Mouse (Mus musculus): ENCODE measurements at regions not wholly inside any gene's neighbourhood (a gene's known extent, or its start where the extent isn't known, plus 50 kb on each side); places are given as distances from the start of the nearest gene placed in this dataset.
A peak's percentile ranks its signal among the peaks of the same experiment; 100 is the strongest.

DNA sequence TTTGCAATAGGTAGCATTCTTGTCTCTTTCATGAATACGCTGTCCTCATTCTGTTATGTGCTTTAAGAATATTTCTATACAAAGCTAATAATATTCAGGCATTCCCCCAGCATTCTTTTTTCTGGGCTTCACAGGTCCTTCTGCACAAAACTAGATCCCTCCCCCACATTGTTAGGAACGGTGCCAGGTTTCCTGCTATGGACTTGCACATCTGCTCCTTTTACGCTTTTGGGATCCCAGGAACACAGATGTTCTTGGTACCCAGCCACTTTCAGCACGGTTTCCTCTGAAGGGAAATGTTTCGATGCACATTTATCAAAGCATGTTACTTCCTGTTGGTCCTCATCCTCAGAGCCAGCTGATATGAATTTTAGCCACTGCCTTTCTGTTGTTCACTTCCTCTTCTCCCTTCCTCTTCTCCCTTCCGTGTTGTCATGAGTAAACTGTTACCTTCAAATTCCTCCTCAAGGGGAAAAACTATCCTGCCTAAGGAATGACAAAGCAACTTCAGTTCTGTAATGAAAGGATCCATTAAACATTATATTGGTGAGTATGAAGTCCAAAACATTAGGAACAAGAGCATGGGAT is 209.9 kb upstream of the Gbe1 start:
- Histone ChIP-seq H3K27ac (no peak overlapping the region), H3K4me2 (no peak overlapping the region), H3K27me3 (no peaks in the 10 kb centered on the region), H3K36me3 (no peaks in the 10 kb centered on the region), H3K9me3 (no peaks in the 10 kb centered on the region), H3K4me1 (peaks cover 4% of the 10 kb centered on the region; the same call in 1 of the 2 replicates), H3K9ac (no peak overlapping the region), H3K4me3 (no peak overlapping the region)
- ATAC-seq (ENCODE audit: insufficient number of reproducible peaks, low FRiP score, low TSS enrichment, low read depth), result no peak
- WGBS, result 27% methylated on average over 6 of the region's 6 CpGs

DNA sequence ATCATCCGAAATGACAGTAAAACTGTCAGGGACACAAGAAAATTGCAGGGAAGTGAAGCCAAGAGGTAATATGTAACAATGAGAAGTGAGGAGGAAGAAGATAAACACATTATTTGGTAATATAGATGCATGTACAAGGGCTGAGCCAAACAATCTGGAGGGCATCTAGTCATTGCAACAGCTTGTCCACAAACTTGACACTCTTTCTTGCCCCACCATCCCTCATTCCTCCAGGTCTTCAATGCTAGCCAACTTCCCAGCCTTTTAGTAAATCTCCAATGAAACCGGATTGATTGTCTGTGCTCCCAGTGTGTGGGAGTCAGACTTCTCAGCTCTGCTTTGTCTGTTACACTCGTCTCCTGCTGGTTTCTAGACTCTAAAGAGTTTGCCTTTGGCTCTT is 172.3 kb upstream of the Gbe1 start:
- 71% methylated on average over 3 of the region's 3 CpGs for WGBS
- Histone ChIP-seq H3K4me3 (no peak overlapping the region), H3K9me3 (no peaks in the 10 kb centered on the region), H3K4me1 (no peaks in the 10 kb centered on the region), H3K27ac (no peak overlapping the region), H3K36me3 (no peaks in the 10 kb centered on the region), H3K27me3 (no peaks in the 10 kb centered on the region), H3K4me2 (no peak overlapping the region), H3K9ac (no peak overlapping the region)
- ATAC-seq (ENCODE audit: insufficient number of reproducible peaks, low FRiP score, low TSS enrichment, low read depth), result no peak

DNA sequence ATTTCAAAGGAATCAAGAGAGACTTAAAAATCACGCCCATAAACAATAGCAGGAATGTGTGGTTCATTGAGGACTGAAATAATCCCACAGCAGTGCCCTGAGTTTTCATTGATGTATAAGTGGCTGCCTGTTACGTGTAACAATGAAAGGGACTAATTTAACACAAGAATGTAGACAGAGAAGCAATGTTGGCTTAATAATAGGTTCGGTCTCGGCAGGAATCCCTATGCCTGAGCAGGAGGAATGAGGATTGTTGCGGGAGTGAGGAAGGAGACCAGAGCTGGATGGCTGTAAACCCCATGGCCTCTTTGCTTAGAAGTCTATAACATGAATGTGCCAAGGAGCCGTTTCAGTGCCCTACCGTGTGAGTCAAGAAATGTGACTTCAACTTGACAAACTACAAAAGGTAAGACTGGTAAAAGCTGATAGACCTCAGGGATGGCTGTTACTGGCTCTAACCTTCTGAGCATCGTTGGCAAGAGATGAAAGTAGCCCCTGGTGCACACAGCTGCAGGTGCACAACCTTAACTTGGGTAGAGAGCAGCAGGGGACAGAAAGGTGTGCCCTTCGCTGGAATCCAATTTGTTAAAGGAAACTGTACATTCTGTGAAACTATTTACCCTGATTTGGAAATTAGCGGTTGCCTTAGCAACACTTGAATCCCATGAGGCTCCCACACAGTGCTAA is 165.9 kb upstream of the Gbe1 start:
- 48% methylated on average over 10 of the region's 10 CpGs for WGBS
- no peak for ATAC-seq (ENCODE audit: insufficient number of reproducible peaks, low FRiP score, low TSS enrichment, low read depth)
- no peak overlapping the region for H3K4me3 ChIP-seq

DNA sequence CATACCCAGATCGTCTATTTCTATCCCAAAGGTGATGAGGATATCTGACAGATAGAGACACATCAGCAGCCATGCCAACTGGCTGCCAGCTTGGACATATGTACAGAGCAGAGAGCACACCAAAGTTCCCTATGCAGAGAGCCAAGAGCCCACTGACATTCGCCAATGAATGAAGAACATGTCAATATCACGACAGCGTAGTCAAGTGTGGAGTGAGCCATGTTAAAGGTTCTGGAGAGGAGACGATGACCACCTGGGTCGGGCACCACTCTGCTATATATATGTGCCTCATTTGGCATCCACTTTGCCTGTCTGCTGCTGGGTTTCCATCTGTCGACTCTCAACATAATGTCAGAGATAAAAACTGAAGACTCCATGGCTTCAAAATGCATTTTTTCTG is 159.2 kb upstream of the Gbe1 start:
- ATAC-seq (ENCODE audit: insufficient number of reproducible peaks, low FRiP score, low TSS enrichment, low read depth), result no peak
- no peak overlapping the region for H3K27ac ChIP-seq
- H3K9ac ChIP-seq, result no peak overlapping the region
- no peaks in the 10 kb centered on the region for H3K27me3 ChIP-seq
- no peaks in the 10 kb centered on the region for H3K36me3 ChIP-seq
- 86% methylated on average over 7 of the region's 7 CpGs for WGBS
- H3K4me1 ChIP-seq, result no peaks in the 10 kb centered on the region
- H3K4me3 ChIP-seq, result no peak overlapping the region
- no peak overlapping the region for H3K4me2 ChIP-seq
- no peaks in the 10 kb centered on the region for H3K9me3 ChIP-seq

More for the DNA sequence above, 165.9 kb upstream of the Gbe1 start:
- Histone ChIP-seq H3K9me3 (no peaks in the 10 kb centered on the region), H3K4me1 (no peaks in the 10 kb centered on the region), H3K9ac (no peak overlapping the region), H3K36me3 (no peaks in the 10 kb centered on the region), H3K27me3 (no peaks in the 10 kb centered on the region), H3K27ac (no peak overlapping the region), H3K4me2 (no peak overlapping the region)

DNA sequence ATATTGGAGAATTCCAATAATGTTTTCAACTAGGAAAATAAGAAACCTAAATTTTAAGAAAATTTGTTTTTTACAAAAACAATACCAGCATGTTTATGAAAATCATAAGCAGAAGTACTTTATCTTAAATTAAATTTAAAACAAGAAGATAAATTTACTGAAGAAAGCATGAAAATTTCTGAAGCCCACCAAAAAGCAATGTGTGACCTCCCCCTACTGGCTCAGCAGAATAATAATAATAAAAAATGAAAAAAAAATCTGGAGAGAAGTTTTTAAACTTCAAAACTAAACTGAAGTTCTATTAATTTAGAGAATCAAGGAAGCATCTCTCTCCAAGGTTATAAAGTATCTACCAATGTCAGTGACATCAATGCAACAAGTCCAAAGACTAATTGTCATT is 153.2 kb upstream of the Gbe1 start:
- H3K27ac ChIP-seq, result no peak overlapping the region
- H3K4me3 ChIP-seq, result no peak overlapping the region
- no peak for ATAC-seq (ENCODE audit: insufficient number of reproducible peaks, low FRiP score, low TSS enrichment, low read depth)

DNA sequence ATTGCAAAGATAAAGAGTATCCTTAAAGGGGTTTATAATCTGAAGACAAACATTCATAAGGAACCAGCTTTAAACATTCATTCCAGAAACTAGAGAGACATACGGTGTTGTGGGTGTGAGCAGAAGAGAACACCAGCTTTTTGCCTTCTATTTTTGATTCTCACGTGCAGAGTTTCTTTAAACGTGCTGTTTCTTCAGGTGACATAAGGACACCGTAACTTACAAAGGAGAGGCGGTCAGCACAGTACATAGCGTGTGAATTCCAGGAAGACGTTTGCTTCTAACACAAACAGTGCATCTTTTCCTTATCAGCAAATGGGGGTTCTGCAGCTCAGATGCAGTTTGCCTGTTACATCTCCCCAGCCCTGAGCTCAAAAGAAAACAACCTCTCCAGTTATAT is 138.6 kb upstream of the Gbe1 start:
- 45% methylated on average over 7 of the region's 7 CpGs for WGBS
- no peaks in the 10 kb centered on the region for H3K9me3 ChIP-seq
- H3K4me3 ChIP-seq, result no peak overlapping the region
- no peak overlapping the region for H3K9ac ChIP-seq
- no peak for ATAC-seq (ENCODE audit: insufficient number of reproducible peaks, low FRiP score, low TSS enrichment, low read depth)
- H3K4me1 ChIP-seq, result no peaks in the 10 kb centered on the region
- no peaks in the 10 kb centered on the region for H3K36me3 ChIP-seq
- no peak overlapping the region for H3K27ac ChIP-seq
- no peaks in the 10 kb centered on the region for H3K27me3 ChIP-seq
- no peak overlapping the region for H3K4me2 ChIP-seq

More for the DNA sequence above, 153.2 kb upstream of the Gbe1 start:
- H3K4me2 ChIP-seq, result no peak overlapping the region
- no peaks in the 10 kb centered on the region for H3K36me3 ChIP-seq
- no peaks in the 10 kb centered on the region for H3K4me1 ChIP-seq
- H3K27me3 ChIP-seq, result no peaks in the 10 kb centered on the region
- H3K9me3 ChIP-seq, result no peaks in the 10 kb centered on the region
- no peak overlapping the region for H3K9ac ChIP-seq

DNA sequence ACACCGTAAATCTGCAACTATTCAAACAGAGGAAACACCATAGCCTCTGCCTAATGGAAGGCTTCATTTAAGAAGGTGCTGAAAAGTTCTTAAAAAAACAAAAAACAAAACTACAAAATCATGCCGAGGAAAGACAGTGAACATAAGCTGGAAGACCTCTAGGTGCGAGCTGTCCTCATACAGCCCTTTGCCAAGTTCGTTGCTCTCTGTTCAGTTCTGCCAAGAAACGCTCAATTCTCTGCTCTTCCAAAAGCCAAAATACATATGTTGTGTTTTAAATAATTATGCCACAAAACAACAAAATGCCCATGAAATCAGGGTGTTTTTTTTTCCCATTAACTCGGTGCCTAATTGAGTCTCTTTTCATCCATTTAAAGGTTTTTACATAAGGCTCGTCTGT is 134.8 kb upstream of the Gbe1 start:
- no peak overlapping the region for H3K4me2 ChIP-seq
- 65% methylated on average over 7 of the region's 7 CpGs for WGBS
- no peaks in the 10 kb centered on the region for H3K27me3 ChIP-seq
- H3K36me3 ChIP-seq, result no peaks in the 10 kb centered on the region
- H3K4me3 ChIP-seq, result no peak overlapping the region
- H3K27ac ChIP-seq, result no peak overlapping the region
- no peak overlapping the region for H3K9ac ChIP-seq
- no peak for ATAC-seq (ENCODE audit: insufficient number of reproducible peaks, low FRiP score, low TSS enrichment, low read depth)
- H3K4me1 ChIP-seq, result no peaks in the 10 kb centered on the region
- no peaks in the 10 kb centered on the region for H3K9me3 ChIP-seq

DNA sequence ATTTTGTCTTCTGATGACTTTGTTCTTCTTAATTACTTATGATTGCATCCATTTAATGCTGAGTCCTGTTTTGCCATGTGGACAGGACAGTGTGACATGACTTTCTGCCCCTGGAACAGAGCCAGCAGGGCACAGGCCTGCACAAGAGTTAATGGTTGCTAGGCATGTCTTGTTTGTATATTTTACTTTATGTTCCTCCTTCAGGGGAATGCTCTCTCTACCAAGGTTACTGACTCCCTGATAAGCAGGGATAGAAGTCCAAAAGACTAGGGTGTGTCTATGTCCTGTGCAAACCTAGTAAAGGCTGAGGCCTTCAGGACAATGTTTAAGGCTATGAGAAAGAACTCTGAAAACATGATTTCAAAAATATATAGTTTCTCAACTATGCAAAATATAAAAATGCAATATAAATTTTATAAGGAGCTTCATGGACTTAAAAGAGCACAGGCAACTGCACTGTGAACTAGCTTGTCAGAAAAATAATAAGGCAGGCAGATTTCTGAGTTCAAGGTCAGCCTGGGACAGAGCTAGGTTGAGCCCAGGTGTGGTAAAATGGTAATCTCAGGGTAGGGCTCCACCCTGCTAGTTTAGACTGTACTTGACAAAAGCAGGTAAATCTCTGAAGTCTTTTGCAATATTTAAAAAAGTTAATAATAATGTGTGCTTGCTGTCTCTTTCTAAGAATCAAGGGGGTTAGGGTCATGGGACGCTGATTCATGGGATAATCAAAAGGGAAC is 99.7 kb upstream of the Gbe1 start:
- H3K9ac ChIP-seq, result no peak overlapping the region
- no peaks in the 10 kb centered on the region for H3K36me3 ChIP-seq
- no peaks in the 10 kb centered on the region for H3K9me3 ChIP-seq
- no peak overlapping the region for H3K4me3 ChIP-seq
- H3K4me2 ChIP-seq, result no peak overlapping the region
- no peaks in the 10 kb centered on the region for H3K27me3 ChIP-seq
- WGBS, result 50% methylated on average over 1 of the region's 1 CpGs
- H3K4me1 ChIP-seq, result 0 out of 2 replicates have a peak, but pooled peaks cover 4% of the 10 kb centered on the region
- ATAC-seq (ENCODE audit: insufficient number of reproducible peaks, low FRiP score, low TSS enrichment, low read depth), result no peak
- H3K27ac ChIP-seq, result no peak overlapping the region

DNA sequence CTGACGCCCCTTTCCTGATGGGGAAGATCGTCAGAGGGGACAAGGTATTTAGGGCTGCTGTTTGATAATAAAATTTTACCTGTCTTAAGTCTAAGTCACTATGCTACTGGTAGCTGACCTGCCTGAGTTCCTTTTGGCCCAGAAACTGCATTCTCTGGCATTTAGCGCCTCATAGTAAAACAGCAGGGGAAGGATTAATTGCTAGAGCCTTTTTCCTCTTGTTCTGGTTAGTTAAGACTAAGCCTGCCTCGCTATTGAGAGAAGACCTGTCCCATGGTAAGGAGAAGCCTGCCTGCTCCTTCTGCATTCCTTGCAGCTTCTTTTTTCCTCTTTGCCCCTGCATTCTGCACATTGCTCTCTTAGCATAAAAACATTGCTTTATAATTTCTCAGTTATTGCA is 98.9 kb upstream of the Gbe1 start:
- no peaks in the 10 kb centered on the region for H3K27me3 ChIP-seq
- H3K4me2 ChIP-seq, result no peak overlapping the region
- 0 out of 2 replicates have a peak, but pooled peaks cover 4% of the 10 kb centered on the region for H3K4me1 ChIP-seq
- H3K36me3 ChIP-seq, result no peaks in the 10 kb centered on the region
- no peaks in the 10 kb centered on the region for H3K9me3 ChIP-seq
- H3K27ac ChIP-seq, result no peak overlapping the region
- ATAC-seq (ENCODE audit: insufficient number of reproducible peaks, low FRiP score, low TSS enrichment, low read depth), result no peak
- no peak overlapping the region for H3K4me3 ChIP-seq
- WGBS, result 8% methylated on average over 4 of the region's 4 CpGs
- no peak overlapping the region for H3K9ac ChIP-seq

DNA sequence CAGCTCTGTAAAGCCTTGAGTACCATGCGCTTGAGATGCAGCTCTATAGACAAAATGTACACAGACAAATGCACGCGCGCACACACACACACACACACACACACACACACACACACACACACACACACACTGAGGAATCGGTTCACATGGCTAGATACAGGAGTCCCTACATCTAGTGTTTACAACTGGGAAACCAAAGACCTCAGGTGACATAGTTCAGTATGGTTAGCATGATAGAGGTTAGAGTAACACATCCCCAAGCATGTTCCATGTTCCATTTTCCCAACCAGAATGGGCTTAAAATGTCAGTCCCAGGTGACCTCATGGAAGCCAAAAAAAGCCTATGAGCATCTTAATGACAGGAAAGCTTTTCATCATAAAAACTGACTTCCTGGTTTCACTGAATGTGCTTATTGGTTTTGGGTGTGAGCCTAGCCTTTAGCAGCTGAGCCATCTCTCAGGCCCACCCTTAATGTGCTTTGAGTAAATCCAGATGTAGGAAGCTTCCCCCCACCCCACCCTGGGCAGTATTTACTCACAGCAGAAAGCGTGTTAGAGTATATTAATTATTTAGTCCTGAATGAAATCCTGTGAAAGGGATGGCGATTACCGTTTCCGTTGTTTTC is 86.0 kb upstream of the Gbe1 start:
- Histone ChIP-seq H3K4me2 (0 out of 2 replicates have a peak overlapping the region, but pooled peaks have one; percentile 12), H3K36me3 (no peaks in the 10 kb centered on the region), H3K27me3 (no peaks in the 10 kb centered on the region), H3K27ac (no peak overlapping the region), H3K4me3 (no peak overlapping the region), H3K9ac (no peak overlapping the region), H3K4me1 (peaks cover 10% of the 10 kb centered on the region), H3K9me3 (no peaks in the 10 kb centered on the region)
- ATAC-seq (ENCODE audit: insufficient number of reproducible peaks, low FRiP score, low TSS enrichment, low read depth), result no peak
- WGBS, result 60% methylated on average over 9 of the region's 9 CpGs

DNA sequence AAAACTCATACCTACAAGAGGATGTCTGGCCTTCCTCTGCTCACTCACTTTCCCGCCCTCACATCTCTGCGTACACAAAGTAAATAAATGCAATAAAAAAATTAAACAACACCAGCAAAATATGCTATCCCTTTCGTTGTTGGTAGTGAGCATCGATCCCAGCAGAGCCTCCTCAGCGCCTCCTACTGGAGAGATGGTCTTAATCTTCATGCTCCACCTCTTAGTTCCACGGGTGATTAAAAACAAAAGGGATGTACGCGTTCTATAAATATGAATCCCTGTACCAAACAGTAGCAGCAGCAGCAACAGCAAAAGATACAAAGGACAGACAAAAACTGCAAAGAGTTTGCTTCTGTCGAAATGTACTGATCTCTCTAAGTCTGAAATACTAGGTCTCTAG is 81.0 kb upstream of the Gbe1 start:
- Histone ChIP-seq H3K4me2 (no peak overlapping the region), H3K4me3 (no peak overlapping the region), H3K36me3 (no peaks in the 10 kb centered on the region), H3K9me3 (no peaks in the 10 kb centered on the region), H3K4me1 (peaks cover 9% of the 10 kb centered on the region), H3K27ac (no peak overlapping the region), H3K27me3 (no peaks in the 10 kb centered on the region), H3K9ac (no peak overlapping the region)
- ATAC-seq (ENCODE audit: insufficient number of reproducible peaks, low FRiP score, low TSS enrichment, low read depth), result no peak
- WGBS, result 86% methylated on average over 9 of the region's 9 CpGs

DNA sequence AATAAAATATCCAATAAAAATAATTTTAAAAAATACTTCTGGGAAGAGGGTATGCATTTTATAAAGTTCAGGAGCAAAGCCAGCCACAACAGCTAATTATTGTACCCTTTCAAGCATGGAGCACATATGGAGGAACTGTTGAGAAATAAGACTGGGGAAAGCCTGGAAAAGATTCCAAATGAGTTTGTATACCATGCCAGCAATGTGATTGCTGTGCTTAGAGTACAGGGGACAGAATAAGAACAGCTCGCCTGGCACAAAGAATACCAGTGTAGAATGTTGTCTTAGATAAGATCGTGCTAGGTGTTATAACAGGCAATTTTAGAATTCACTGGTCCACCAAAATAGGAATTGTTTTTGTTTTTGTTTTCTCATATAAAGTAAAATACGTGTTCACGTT is 78.6 kb upstream of the Gbe1 start:
- H3K36me3 ChIP-seq, result no peaks in the 10 kb centered on the region
- no peak for ATAC-seq (ENCODE audit: insufficient number of reproducible peaks, low FRiP score, low TSS enrichment, low read depth)
- H3K27me3 ChIP-seq, result no peaks in the 10 kb centered on the region
- 0 out of 2 replicates have a peak, but pooled peaks cover 6% of the 10 kb centered on the region for H3K4me1 ChIP-seq
- WGBS, result 89% methylated on average over 4 of the region's 4 CpGs
- no peaks in the 10 kb centered on the region for H3K9me3 ChIP-seq
- H3K4me3 ChIP-seq, result no peak overlapping the region
- H3K27ac ChIP-seq, result no peak overlapping the region
- no peak overlapping the region for H3K4me2 ChIP-seq
- H3K9ac ChIP-seq, result no peak overlapping the region

All from limb, embryonic 15.5 days (tissue).